Mouse (Mus musculus) thymus, adult 2 months (tissue): ENCODE results near the gene St8sia1.

Source experiments
- CTCF ChIP-seq: fragments of 200-500 bp; IDR thresholded peaks from 2 replicates; pipeline ENCODE4 v1.5.1; 2012; ENCODE audit warnings: mild to moderate bottlenecking, control low read depth, low read length, moderate library complexity, borderline replicate concordance; ENCODE audit not compliant: control insufficient read depth, poor library complexity, insufficient read depth; ENCODE audit errors: extremely low read depth
- POLR2A ChIP-seq: fragments of 200-500 bp; IDR thresholded peaks from 2 replicates; pipeline ENCODE4 v1.6.1; 2012; ENCODE audit warnings: mild to moderate bottlenecking, low read length, control low read depth, moderate library complexity; ENCODE audit not compliant: control insufficient read depth, poor library complexity, insufficient read depth; ENCODE audit errors: extremely low read depth

DNA sequence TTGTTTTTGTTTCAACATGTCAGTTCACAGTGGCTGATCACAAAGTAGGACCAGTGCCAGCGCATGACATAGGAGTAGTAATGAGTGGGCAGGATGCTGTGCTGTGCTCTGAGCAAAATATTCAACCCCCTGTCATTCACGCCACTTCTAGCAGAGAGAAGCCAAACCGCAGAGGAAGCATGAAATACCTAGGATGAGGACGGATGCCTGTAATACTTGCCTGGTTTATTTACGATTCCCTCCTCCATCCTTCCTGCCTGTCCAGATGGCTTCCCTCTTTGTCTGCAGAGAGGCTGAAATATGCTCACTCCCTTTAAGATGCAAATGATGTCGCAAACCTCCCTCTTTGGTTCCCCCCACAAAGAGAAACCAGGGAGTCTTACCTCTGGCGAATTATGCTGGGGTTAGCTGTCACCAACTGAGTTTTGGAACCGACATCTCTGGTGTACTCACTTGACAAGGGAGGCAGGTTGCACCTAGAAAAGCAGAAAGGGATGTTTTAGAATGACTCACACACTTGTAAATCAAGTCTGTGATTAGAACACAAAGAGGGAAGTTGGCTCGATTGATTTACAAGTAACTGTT lies 96.7 kb downstream of the St8sia1 start:
- TF ChIP-seq CTCF = no peak
- TF ChIP-seq POLR2A = no peak
